Mouse (Mus musculus) liver, postnatal 0 days (tissue): ENCODE measurements at regions not wholly inside any gene's neighbourhood (a gene's known extent, or its start where the extent isn't known, plus 50 kb on each side); places are given as distances from the start of the nearest gene placed in this dataset.

ENCODE experiments used
- ATAC-seq: fragments of 200-750 bp; cut with Nextera tagmentation; 2 replicates; pipeline ENCODE4 v1.8.0; 2017; ENCODE audit warnings: mild to moderate bottlenecking, moderate library complexity
- DNase-seq: peaks from one replicate; pipeline ENCODE4 v3.0.0-alpha.2; 2016
- H3K27ac ChIP-seq: fragments of 300-500 bp; sonication (generic); 2 replicates; pipeline ENCODE4 v1.5.1; 2014; ENCODE audit warnings: antibody characterized with exemption, moderate library complexity, mild to moderate bottlenecking, low read depth
- H3K27me3 ChIP-seq: fragments of 300-500 bp; sonication (generic); 2 replicates; pipeline ENCODE4 v1.6.1; 2014; ENCODE audit warnings: low read length, control low read depth, mixed read lengths; ENCODE audit not compliant: insufficient read depth
- H3K36me3 ChIP-seq: fragments of 300-500 bp; sonication (generic); replicated peaks from 2 replicates; pipeline ENCODE4 v1.6.1; 2014; ENCODE audit warnings: mild to moderate bottlenecking, control low read depth, low read length, moderate library complexity, mixed read lengths; ENCODE audit not compliant: insufficient read depth
- H3K4me1 ChIP-seq: fragments of 300-500 bp; sonication (generic); 2 replicates; pipeline ENCODE4 v1.6.1; 2014; ENCODE audit warnings: antibody characterized with exemption, mild to moderate bottlenecking, control low read depth; ENCODE audit not compliant: insufficient read depth
- H3K4me2 ChIP-seq: fragments of 300-500 bp; sonication (generic); 2 replicates; pipeline ENCODE4 v1.6.1; 2014; ENCODE audit warnings: low read depth, mild to moderate bottlenecking, low read length, moderate library complexity, mixed read lengths
- H3K4me3 ChIP-seq: fragments of 300-500 bp; sonication (generic); 2 replicates; pipeline ENCODE4 v1.5.1; 2014; ENCODE audit warnings: low read depth, low read length
- H3K9ac ChIP-seq: fragments of 300-500 bp; sonication (generic); replicated peaks from 2 replicates; pipeline ENCODE4 v1.6.1; 2014; ENCODE audit warnings: mild to moderate bottlenecking, moderate library complexity
- H3K9me3 ChIP-seq: fragments of 300-500 bp; sonication (generic); 2 replicates; pipeline ENCODE4 v1.6.1; 2016; ENCODE audit warnings: mild to moderate bottlenecking, control low read depth, low read length, mixed read lengths
- CTCF ChIP-seq: sonication (generic); IDR thresholded peaks from 2 replicates; pipeline ENCODE4 v1.5.1; 2016; ENCODE audit warnings: antibody characterized with exemption, low read depth
- EP300 ChIP-seq: IDR thresholded peaks from 2 replicates; pipeline ENCODE4 v1.6.1; 2016; ENCODE audit warnings: antibody characterized with exemption, low read depth, mild to moderate bottlenecking
- WGBS: fragments of 180-500 bp; shearing (Covaris S2); extraction: QIAGEN DNeasy Blood & Tissue Kit; methylation state at CpG from one replicate; pipeline ENCODE4 v1.1.7; 2014; ENCODE audit not compliant: insufficient replicate concordance; 5-methylcytosine and 5-hydroxymethylcytosine counted together

- TF ChIP-seq CTCF: no peak
- TF ChIP-seq EP300: no peak
- ATAC-seq (no peak), DNase-seq (no peak)
- H3K4me1 ChIP-seq: no peaks in the 10 kb centered on the region
- no peak overlapping the region for H3K27ac ChIP-seq
- WGBS: 52% methylated on average over 1 of the region's 1 CpGs
- no peaks in the 10 kb centered on the region for H3K9me3 ChIP-seq
- H3K4me2 ChIP-seq: no peak overlapping the region
- no peak overlapping the region for H3K9ac ChIP-seq
- H3K27me3 ChIP-seq: no peaks in the 10 kb centered on the region
- no peak overlapping the region for H3K4me3 ChIP-seq
- no peaks in the 10 kb centered on the region for H3K36me3 ChIP-seq
These were observed 127.8 kb upstream of the Sdr16c6 start for GRCm38 (mm10) chr4:4205158-4205557.

DNA sequence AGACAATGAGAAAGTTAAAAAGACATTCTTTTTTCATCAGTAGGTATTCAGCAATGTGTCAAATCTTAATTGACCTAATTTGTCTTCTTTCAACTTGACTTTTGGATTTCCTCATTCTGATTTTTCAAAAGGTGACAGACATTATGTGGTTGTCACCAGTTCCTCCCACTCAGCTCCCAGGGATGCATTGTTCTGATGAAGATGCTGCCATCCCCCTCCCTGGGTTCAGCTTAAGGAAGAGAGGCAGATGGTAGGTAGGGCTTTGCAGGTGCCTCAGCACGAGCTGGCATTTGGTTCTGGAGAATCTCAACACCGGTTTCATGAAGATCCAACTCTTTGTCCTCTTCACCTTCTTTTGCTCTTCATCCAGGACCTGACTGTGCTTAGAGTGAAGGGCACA, 122.0 kb upstream of the Sdr16c6 start:
- ATAC-seq (no peak), DNase-seq (no peak)
- WGBS: 41% methylated on average over 2 of the region's 2 CpGs
- no peaks in the 10 kb centered on the region for H3K9me3 ChIP-seq
- TF ChIP-seq CTCF (no peak), EP300 (no peak)
- no peak overlapping the region for H3K4me2 ChIP-seq
- H3K4me1 ChIP-seq: no peaks in the 10 kb centered on the region
- no peak overlapping the region for H3K4me3 ChIP-seq
- no peaks in the 10 kb centered on the region for H3K36me3 ChIP-seq
- no peaks in the 10 kb centered on the region for H3K27me3 ChIP-seq
- no peak overlapping the region for H3K27ac ChIP-seq
- no peak overlapping the region for H3K9ac ChIP-seq

GRCm38 (mm10) chr4:4195834-4196233, 118.5 kb upstream of the Sdr16c6 start:
- no peaks in the 10 kb centered on the region for H3K9me3 ChIP-seq
- no peak overlapping the region for H3K27ac ChIP-seq
- no peak for ATAC-seq
- no peaks in the 10 kb centered on the region for H3K36me3 ChIP-seq
- no peak overlapping the region for H3K9ac ChIP-seq
- no peak for DNase-seq
- no peak overlapping the region for H3K4me3 ChIP-seq
- TF ChIP-seq CTCF (no peak), EP300 (no peak)
- no peak overlapping the region for H3K4me2 ChIP-seq
- H3K27me3 ChIP-seq: no peaks in the 10 kb centered on the region
- no peaks in the 10 kb centered on the region for H3K4me1 ChIP-seq
- WGBS: 81% methylated on average over 2 of the region's 2 CpGs

GRCm38 (mm10) chr4:4195250-4195649, 117.9 kb upstream of the Sdr16c6 start:
- 69% methylated on average over 8 of the region's 8 CpGs for WGBS
- H3K9ac ChIP-seq: no peak overlapping the region
- no peaks in the 10 kb centered on the region for H3K36me3 ChIP-seq
- TF ChIP-seq EP300 (no peak), CTCF (no peak)
- H3K4me3 ChIP-seq: no peak overlapping the region
- ATAC-seq (no peak), DNase-seq (no peak)
- no peaks in the 10 kb centered on the region for H3K9me3 ChIP-seq
- no peaks in the 10 kb centered on the region for H3K4me1 ChIP-seq
- no peak overlapping the region for H3K27ac ChIP-seq
- H3K4me2 ChIP-seq: no peak overlapping the region
- H3K27me3 ChIP-seq: no peaks in the 10 kb centered on the region
